Mouse (Mus musculus) stomach, embryonic 14.5 days (tissue): ENCODE measurements at regions not wholly inside any gene's neighbourhood (a gene's known extent, or its start where the extent isn't known, plus 50 kb on each side); places are given as distances from the start of the nearest gene placed in this dataset.
"Not testable (repeated sequence)": the region's sequence is repeated elsewhere in the genome, so short reads cannot be mapped to it uniquely, and the experiment has no call there.

Experiments
- ATAC-seq: fragments of 200-750 bp; cut with Nextera tagmentation; 2 replicates; pipeline ENCODE4 v1.8.0; 2017; ENCODE audit warnings: low read depth, moderate TSS enrichment; ENCODE audit not compliant: insufficient number of reproducible peaks, insufficient read depth, low FRiP score
- H3K27ac ChIP-seq: fragments of 300-500 bp; sonication (generic); 2 replicates; pipeline ENCODE4 v1.5.1; 2014; ENCODE audit warnings: mild to moderate bottlenecking, low read length, moderate library complexity, mixed read lengths
- H3K27me3 ChIP-seq: fragments of 300-500 bp; sonication (generic); 2 replicates; pipeline ENCODE4 v1.6.1; 2014; ENCODE audit warnings: low read length, control low read depth, mixed read lengths; ENCODE audit not compliant: control insufficient read depth, insufficient read depth
- H3K36me3 ChIP-seq: fragments of 300-500 bp; sonication (generic); 2 replicates; pipeline ENCODE4 v1.6.1; 2014; ENCODE audit warnings: mild to moderate bottlenecking, control low read depth, low read length, moderate library complexity, mixed read lengths; ENCODE audit not compliant: control insufficient read depth, insufficient read depth
- H3K4me1 ChIP-seq: fragments of 300-500 bp; sonication (generic); 2 replicates; pipeline ENCODE4 v1.6.1; 2014; ENCODE audit warnings: low read length, control low read depth, mixed read lengths; ENCODE audit not compliant: control insufficient read depth, insufficient read depth
- H3K4me2 ChIP-seq: fragments of 300-500 bp; sonication (generic); replicated peaks from 2 replicates; pipeline ENCODE4 v1.6.1; 2014; ENCODE audit warnings: low read depth, low read length, control low read depth
- H3K4me3 ChIP-seq: fragments of 300-500 bp; sonication (generic); 2 replicates; pipeline ENCODE4 v1.5.1; 2014; ENCODE audit warnings: low read depth, low read length, control low read depth
- H3K9ac ChIP-seq: fragments of 300-500 bp; sonication (generic); replicated peaks from 2 replicates; pipeline ENCODE4 v1.6.1; 2014; ENCODE audit warnings: low read depth, mild to moderate bottlenecking, control low read depth, low read length, moderate library complexity, mixed read lengths
- H3K9me3 ChIP-seq: fragments of 300-500 bp; sonication (generic); 2 replicates; pipeline ENCODE4 v1.6.1; 2016; ENCODE audit warnings: low read depth, low read length, control low read depth; ENCODE audit not compliant: control insufficient read depth
- WGBS: fragments of 180-500 bp; shearing (Covaris S2); extraction: QIAGEN DNeasy Blood & Tissue Kit; methylation state at CpG from one replicate; pipeline ENCODE4 v1.1.7; 2014; 5-methylcytosine and 5-hydroxymethylcytosine counted together

DNA sequence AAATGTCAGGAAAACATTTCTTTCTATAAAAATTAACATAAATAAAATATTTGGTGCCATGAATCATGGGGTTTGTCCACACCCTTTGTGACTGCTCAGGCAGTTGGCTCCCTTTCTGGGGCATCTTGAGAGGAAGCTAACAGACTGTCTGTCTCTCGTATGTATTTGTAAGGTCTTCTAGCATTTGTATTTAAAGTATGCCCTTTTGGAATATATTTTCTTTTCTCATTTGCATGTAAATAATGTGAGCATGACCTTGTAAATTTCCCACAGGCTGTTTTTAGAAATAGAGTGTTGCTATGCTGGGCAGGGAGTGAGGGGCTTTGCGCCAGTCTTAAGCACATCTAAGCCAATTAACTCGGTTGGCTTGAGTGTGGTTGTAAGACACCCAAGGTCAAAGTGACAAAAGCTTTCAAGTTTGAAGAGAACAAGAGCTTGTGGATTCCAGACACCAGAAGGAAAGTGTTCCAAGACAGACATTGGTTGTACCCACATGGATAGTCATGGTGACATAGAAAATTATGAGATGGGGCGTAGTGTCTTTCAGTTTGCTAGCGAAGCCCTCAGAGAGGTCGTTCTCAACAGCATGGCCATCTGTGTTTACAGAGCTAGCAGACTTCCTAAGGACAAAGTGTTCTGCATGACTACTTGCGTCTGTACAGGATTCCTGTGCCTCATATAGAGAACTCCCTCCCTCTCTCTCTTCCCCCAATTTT, 113.1 kb upstream of the Rasgrp1 start:
- Histone ChIP-seq H3K9me3 (no peaks in the 10 kb centered on the region), H3K4me3 (no peak overlapping the region), H3K27ac (peak overlapping the region; percentile 75), H3K9ac (no peak overlapping the region), H3K27me3 (no peaks in the 10 kb centered on the region), H3K36me3 (no peaks in the 10 kb centered on the region), H3K4me1 (no peaks in the 10 kb centered on the region), H3K4me2 (no peak overlapping the region)
- WGBS = 52% methylated on average over 7 of the region's 7 CpGs
- 0 out of 2 replicates have a peak, but pooled peaks have one; percentile 33 for ATAC-seq

DNA sequence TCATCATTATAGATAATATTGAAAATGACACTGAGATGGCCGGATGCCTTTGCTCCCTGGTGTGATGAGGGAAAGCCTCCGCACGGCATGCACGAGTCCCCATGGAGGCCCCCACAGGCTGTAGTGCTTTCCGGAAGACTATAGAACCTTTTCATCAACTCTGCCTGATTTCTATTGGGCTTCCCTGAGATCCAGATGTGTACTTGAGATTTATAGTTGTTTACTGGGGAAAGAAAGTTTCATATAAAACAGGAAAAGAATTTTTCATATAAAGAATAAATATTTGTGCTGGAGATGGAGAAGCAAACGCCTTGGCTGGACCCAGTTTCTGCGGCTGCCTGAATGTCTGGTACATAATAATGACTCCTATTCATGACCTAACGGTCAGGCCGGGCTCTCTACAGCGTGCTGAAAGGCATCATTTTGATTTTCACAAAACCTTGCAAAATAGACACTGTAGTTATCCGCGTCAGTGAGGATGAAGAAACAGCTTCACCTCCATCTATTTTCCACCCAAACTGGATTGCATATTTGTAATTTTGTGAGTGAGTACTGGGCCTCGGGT, 113.7 kb upstream of the Rasgrp1 start:
- Histone ChIP-seq H3K4me3 (no peak overlapping the region), H3K9ac (no peak overlapping the region), H3K27ac (peak overlapping the region; percentile 75), H3K36me3 (no peaks in the 10 kb centered on the region), H3K9me3 (no peaks in the 10 kb centered on the region), H3K4me1 (no peaks in the 10 kb centered on the region), H3K4me2 (no peak overlapping the region), H3K27me3 (no peaks in the 10 kb centered on the region)
- WGBS = 61% methylated on average over 13 of the region's 13 CpGs
- no peak for ATAC-seq

DNA sequence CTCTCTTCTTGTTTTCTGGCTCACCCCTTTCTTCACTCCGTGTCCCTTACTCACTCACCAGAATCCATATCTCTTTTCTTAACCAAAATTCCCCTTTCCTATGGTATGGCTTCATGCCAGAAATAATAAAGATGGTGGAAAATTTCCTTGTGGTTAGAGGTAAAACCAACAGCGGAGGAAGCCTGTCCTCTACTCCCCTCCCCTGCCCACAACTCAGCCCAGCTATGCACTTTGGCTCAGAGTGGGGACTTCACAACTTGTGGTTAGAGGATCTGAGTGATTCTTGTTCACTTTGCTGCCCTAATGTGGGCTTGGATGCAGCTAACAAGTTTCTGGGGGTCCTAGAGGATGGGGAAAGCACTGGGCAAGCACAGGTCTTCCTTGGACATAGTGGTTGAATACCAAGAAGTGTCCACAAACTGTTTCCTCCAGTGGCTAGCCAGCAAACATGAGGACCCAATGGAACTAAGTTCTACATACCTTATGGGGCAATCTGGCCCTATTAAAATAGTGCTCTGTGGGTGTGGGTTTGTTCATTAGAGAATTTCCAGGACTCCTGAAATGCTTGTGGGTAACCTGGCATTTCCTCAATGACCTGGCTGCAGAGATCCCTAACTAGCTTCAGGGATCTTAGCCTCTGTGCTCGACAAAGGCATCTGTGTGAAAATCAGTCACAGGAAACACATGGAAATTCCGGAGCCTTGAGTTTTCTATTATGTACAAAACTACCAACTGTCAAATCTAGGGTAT, 118.9 kb upstream of the Rasgrp1 start:
- no peaks in the 10 kb centered on the region for H3K4me1 ChIP-seq
- ATAC-seq = no peak
- WGBS = 77% methylated on average over 4 of the region's 4 CpGs

DNA sequence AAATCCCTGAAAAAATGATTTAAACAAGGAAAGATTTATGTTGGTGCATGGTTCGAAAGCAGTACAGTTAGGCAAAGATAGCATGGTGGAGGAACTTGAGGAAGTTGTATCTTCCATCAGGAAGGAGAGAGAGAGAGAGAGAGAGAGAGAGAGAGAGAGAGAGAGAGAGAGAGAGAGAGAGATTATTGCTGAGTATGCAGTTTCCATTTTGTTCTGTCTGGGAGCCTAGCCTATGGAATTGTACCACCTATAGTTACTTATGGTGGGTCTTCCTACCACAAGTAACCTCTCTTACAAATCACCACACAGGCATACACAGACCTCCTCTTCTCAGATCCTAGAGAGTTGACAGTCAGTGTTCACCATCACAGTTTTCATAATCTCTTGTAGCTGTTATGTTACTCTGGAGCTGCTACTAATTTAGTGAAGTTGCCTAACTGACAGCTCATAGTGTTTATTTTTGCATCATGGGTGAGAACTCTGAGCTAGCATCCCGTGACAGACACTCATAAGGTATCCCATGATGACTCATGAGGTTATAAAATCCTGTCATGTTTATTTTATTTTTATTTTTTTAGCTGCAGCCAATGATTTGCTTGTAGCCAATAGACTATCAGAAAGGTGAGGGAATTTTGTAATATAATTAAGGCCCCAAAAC, 132.2 kb upstream of the Rasgrp1 start:
- H3K27ac ChIP-seq = no peak overlapping the region
- no peaks in the 10 kb centered on the region for H3K4me1 ChIP-seq
- H3K36me3 ChIP-seq = no peaks in the 10 kb centered on the region
- no peak overlapping the region for H3K4me3 ChIP-seq
- H3K27me3 ChIP-seq = no peaks in the 10 kb centered on the region
- no peak overlapping the region for H3K9ac ChIP-seq
- no peaks in the 10 kb centered on the region for H3K9me3 ChIP-seq
- no peak overlapping the region for H3K4me2 ChIP-seq
- 78% methylated on average over 2 of the region's 2 CpGs for WGBS
- ATAC-seq = no peak

More for the DNA sequence above, 118.9 kb upstream of the Rasgrp1 start:
- Histone ChIP-seq H3K9me3 (no peaks in the 10 kb centered on the region), H3K36me3 (no peaks in the 10 kb centered on the region), H3K27ac (no peak overlapping the region), H3K4me2 (no peak overlapping the region), H3K9ac (no peak overlapping the region), H3K27me3 (no peaks in the 10 kb centered on the region), H3K4me3 (no peak overlapping the region)

DNA sequence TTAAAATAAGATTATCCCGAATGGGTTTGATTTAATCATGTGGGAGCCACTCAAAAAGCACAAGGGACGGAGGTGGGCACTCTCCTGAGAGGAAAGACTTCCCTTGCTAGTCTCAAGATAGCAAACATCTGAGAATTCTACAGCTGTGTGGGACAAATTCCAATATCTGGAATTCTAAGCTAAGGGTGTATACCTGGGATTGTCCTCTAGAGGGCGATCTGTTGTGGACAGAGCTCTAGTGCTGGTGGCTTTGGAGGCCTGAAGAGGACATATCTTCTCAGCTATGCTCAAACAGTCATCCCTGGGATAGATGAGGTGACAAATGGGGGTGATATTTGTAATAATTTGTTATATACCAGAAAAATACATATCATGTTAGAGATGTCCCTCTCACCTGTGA, 132.8 kb upstream of the Rasgrp1 start:
- no peak overlapping the region for H3K9ac ChIP-seq
- H3K4me1 ChIP-seq = no peaks in the 10 kb centered on the region
- whole genome bisulfite sequencing = 44% methylated on average over 3 of the region's 3 CpGs

DNA sequence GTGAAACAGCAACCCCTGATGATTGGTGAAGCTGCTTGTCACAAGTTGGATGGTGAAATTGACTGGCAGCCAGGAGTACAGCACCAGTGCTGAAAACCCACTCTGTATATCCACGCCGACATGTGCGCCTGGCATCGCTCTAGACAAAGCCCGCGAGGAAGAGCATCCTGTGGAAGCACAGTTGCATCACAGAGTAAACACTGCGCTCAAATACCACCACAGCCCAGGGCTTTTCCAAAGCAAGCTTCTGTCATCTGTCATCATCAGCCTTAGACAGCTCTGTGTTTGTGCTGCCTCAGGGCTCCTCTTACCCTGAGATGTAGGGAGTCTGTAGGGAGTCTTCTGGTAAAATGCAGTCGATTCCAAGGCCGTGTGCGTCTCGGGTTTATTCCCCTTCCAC, 134.7 kb upstream of the Rasgrp1 start:
- H3K9ac ChIP-seq, H3K36me3 ChIP-seq, H3K4me1 ChIP-seq, H3K9me3 ChIP-seq, H3K27me3 ChIP-seq, H3K4me2 ChIP-seq, ATAC-seq, H3K4me3 ChIP-seq, H3K27ac ChIP-seq: not testable (repeated sequence)
- 43% methylated on average over 8 of the region's 11 CpGs for WGBS

More for the DNA sequence above, 132.8 kb upstream of the Rasgrp1 start:
- Histone ChIP-seq H3K36me3 (no peaks in the 10 kb centered on the region), H3K27me3 (no peaks in the 10 kb centered on the region), H3K9me3 (no peaks in the 10 kb centered on the region), H3K27ac (no peak overlapping the region), H3K4me3 (no peak overlapping the region), H3K4me2 (no peak overlapping the region)
- no peak for ATAC-seq

DNA sequence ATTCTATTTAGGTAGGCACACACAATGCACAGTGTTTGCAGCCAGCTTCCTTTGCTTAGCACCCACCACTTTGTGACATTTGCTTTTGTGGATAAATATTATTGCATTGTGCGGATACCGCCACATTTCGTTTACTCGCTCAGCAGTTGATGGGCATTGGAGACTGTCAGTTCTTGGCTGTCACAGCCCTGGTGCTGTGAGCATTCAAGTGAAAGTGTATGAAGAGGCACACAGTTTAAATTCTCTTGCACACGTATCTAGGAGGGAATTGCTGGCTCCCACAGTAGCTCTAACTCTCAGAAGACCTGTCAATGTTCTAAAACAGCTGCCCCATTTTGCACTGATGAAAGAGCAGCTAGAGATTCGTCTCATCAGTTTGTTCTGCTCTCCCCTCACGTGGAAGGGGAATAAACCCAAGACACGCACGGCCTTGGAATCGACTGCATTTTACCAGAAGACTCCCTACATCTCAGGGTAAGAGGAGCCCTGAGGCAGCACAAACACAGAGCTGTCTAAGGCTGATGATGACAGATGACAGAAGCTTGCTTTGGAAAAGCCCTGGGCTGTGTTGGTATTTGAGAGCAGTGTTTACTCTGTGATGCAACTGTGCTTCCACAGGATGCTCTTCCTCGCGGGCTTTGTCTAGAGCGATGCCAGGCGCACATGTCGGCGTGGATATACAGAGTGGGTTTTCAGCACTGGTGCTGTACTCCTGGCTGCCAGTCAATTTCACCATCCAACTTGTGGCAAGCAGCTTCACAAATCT, 136.6 kb upstream of the Rasgrp1 start:
- H3K27ac ChIP-seq, H3K36me3 ChIP-seq, H3K4me1 ChIP-seq, H3K4me2 ChIP-seq, H3K4me3 ChIP-seq, H3K9ac ChIP-seq, ATAC-seq, H3K9me3 ChIP-seq, H3K27me3 ChIP-seq: not testable (repeated sequence)
- WGBS = 47% methylated on average over 16 of the region's 16 CpGs

DNA sequence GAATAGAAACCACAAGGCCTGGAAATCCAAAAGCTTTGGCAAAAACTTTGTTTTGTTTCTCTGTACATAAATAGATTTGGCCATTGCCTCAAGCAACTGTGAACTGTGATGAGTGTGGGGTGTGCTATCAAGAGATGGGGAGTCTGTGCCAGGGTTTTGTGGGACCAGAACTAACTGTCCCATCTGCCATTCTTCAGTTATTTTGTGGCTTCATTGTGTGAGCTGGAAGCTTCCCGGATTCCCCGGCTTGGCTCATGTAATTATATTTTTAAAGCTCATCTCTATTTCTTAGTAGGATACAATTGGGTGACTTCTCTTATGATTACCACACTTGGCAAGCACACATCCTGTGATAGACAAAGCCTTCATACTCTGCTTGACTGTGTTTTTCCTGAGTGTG, 143.6 kb upstream of the Rasgrp1 start:
- H3K27ac ChIP-seq = no peak overlapping the region
- no peaks in the 10 kb centered on the region for H3K9me3 ChIP-seq
- H3K4me1 ChIP-seq = no peaks in the 10 kb centered on the region
- no peak overlapping the region for H3K4me2 ChIP-seq
- H3K27me3 ChIP-seq = no peaks in the 10 kb centered on the region
- H3K36me3 ChIP-seq = no peaks in the 10 kb centered on the region
- 86% methylated on average over 2 of the region's 2 CpGs for whole genome bisulfite sequencing
- H3K9ac ChIP-seq = no peak overlapping the region
- no peak overlapping the region for H3K4me3 ChIP-seq
- ATAC-seq = no peak
